Mouse (Mus musculus) heart, postnatal 4 days (tissue): ENCODE data around the gene Anapc1. TPM values are rescaled to one million over a fixed set of nuclear protein-coding genes. Genes with fewer than 3 reads are reported as not detected.

Source experiments
- DNase-seq: peaks from one replicate; pipeline ENCODE4 v3.0.0; 2021
- total RNA-seq, 2 experiments: library from RNA; stranded (reverse); gene quantifications; 2 replicates each; pipeline ENCODE4 v1.2.3; 2021

Gene Anapc1
- total RNA-seq, 2 experiments from 2014 or later: 77.7 to 82.5 TPM

GRCm38 (mm10) chr2:128565904-128566303 lies 121.3 kb downstream of the Anapc1 start:
- no peak for DNase-seq

GRCm38 (mm10) chr2:128564195-128564594 lies 123.0 kb downstream of the Anapc1 start:
- no peak for DNase-seq

Other genes with a start within 250 kb of the Anapc1 start
- not detected for gene Spdye4c, start 96.2 kb downstream of the Anapc1 start, total RNA-seq
- 1 to 10 TPM; 4.1 to 4.4 TPM for gene Mertk, start 11.6 kb upstream of the Anapc1 start, total RNA-seq
- gene Tmem87b, start 130.7 kb upstream of the Anapc1 start, total RNA-seq: 10 to 100 TPM; 24.5 to 24.6 TPM
- under 1 TPM; 0.54 to 0.74 TPM for gene Fbln7, start 175.6 kb upstream of the Anapc1 start, total RNA-seq